ENCODE assay signal across 8 mouse cellular contexts in genomic region chr4:116177140-116177539, GRCm38 (mm10). TPM values are rescaled to one million over a fixed set of nuclear protein-coding genes. Genes with fewer than 3 reads are reported as not detected.
DNase-seq lines count a peak whose midpoint lies in the region; ATAC-seq and TF ChIP-seq lines count a peak whose summit lies in the region.

No protein-coding gene starts in this region.

- no peak overlapping the region for H3K9ac ChIP-seq in hindbrain, embryonic 15.5 days
- H3K9ac ChIP-seq in liver, embryonic 12.5 days: no peak overlapping the region

- no peaks in the 10 kb centered on the region for H3K9me3 ChIP-seq in hindbrain, embryonic 15.5 days
- H3K9me3 ChIP-seq in liver, embryonic 12.5 days (replicated peaks): no peaks in the 10 kb centered on the region

- no peaks in the 10 kb centered on the region for H3K36me3 ChIP-seq in hindbrain, embryonic 15.5 days
- H3K36me3 ChIP-seq in liver, embryonic 12.5 days: no peaks in the 10 kb centered on the region
- no peaks in the 10 kb centered on the region for H3K36me3 ChIP-seq in myocyte (ENCODE audit: control insufficient read depth, insufficient read depth)

- H3K27me3 ChIP-seq in hindbrain, embryonic 15.5 days: no peaks in the 10 kb centered on the region
- H3K27me3 ChIP-seq in liver, embryonic 12.5 days (replicated peaks): peaks cover 32% of the 10 kb centered on the region
- H3K27me3 ChIP-seq in myocyte (ENCODE audit: control insufficient read depth, insufficient read depth, insufficient read length): no peaks in the 10 kb centered on the region

- DNase-seq in adrenal gland, adult (ENCODE audit: inconsistent age in 2 of 2, low spot score in 1 of 2): peak; percentile 75 to 81
- no peak for DNase-seq in adrenal gland, postnatal 4 days (ENCODE audit: low spot score in 2 of 2)
- DNase-seq in gastrocnemius, adult 8-10 months (ENCODE audit: low spot score in 2 of 2): peak; percentile 44 to 52

- no peak overlapping the region for H3ac ChIP-seq in myocyte (ENCODE audit: control insufficient read depth, insufficient read length)

- 27% methylated on average over 5 of the region's 5 CpGs for WGBS in hindbrain, embryonic 15.5 days
- WGBS in liver, embryonic 12.5 days (ENCODE audit: insufficient replicate concordance): 23% methylated on average over 5 of the region's 5 CpGs

- H3K4me2 ChIP-seq in hindbrain, embryonic 15.5 days: peak overlapping the region; percentile 41
- H3K4me2 ChIP-seq in liver, embryonic 12.5 days: peak overlapping the region; percentile 16
- H3K4me2 ChIP-seq in myocyte (ENCODE audit: low read depth): peak overlapping the region; percentile 68

- peak overlapping the region; percentile 97 for H3K27ac ChIP-seq in brown adipose tissue, adult 24 weeks (replicated peaks; ENCODE audit: low read depth, low read length)
- H3K27ac ChIP-seq in hindbrain, embryonic 15.5 days (replicated peaks): peak overlapping the region; percentile 66
- peak overlapping the region; percentile 39; the same call in 1 of the 2 replicates for H3K27ac ChIP-seq in liver, embryonic 12.5 days

- H3K79me2 ChIP-seq in myocyte (ENCODE audit: control insufficient read depth, insufficient read depth): no peaks in the 10 kb centered on the region

- ATAC-seq in hindbrain, embryonic 15.5 days (ENCODE audit: low FRiP score, low read depth): peak; percentile 27; the same call in 1 of the 2 replicates
- ATAC-seq in liver, embryonic 12.5 days: peak; percentile 28; the same call in 1 of the 2 replicates
- no peak for ATAC-seq in inflammation-experienced regulatory T-cells, adult 6 months

- TF ChIP-seq POLR2A in myocyte (IDR thresholded peaks at IDR 0.05; ENCODE audit: insufficient read length, low read depth): no peak

- H3K4me3 ChIP-seq in brown adipose tissue, adult 24 weeks (ENCODE audit: insufficient read depth, low read depth, low read length): peak overlapping the region; percentile 33
- no peak overlapping the region for H3K4me3 ChIP-seq in hindbrain, embryonic 15.5 days
- no peak overlapping the region for H3K4me3 ChIP-seq in liver, embryonic 12.5 days
- no peak overlapping the region for H3K4me3 ChIP-seq in myocyte

- H3K4me1 ChIP-seq in brown adipose tissue, adult 24 weeks (ENCODE audit: control insufficient read depth, insufficient read depth, insufficient read length, low read length): peaks cover 24% of the 10 kb centered on the region
- H3K4me1 ChIP-seq in hindbrain, embryonic 15.5 days (replicated peaks): peaks cover 15% of the 10 kb centered on the region
- peaks cover 32% of the 10 kb centered on the region for H3K4me1 ChIP-seq in liver, embryonic 12.5 days

TF ChIP-seq in myocyte, 11 proteins besides CTCF, POLR2A, EP300 and RAD21:
- no peak for TF ChIP-seq E2F4 (IDR thresholded peaks at IDR 0.05; ENCODE audit: insufficient read depth)
- TF ChIP-seq CEBPB (IDR thresholded peaks at IDR 0.05; ENCODE audit: insufficient read depth, poor library complexity, severe bottlenecking): no peak
- no peak for TF ChIP-seq POLR2AphosphoS2 (IDR thresholded peaks at IDR 0.05; ENCODE audit: insufficient read length, low read depth)

RNA-seq across cellular contexts. Expression of gene Gm49337, which starts 4.0 kb away (rescaled TPM):
- total RNA-seq in adrenal gland, postnatal 4 days (2021): not detected
- polyA plus RNA-seq in brown adipose tissue, adult 24 weeks (2012; ENCODE audit: insufficient read depth, insufficient read length, missing spikeins): not detected in 2 replicates
- total RNA-seq in gastrocnemius, adult 8-10 months (2022): 1 to 10 TPM in 1 of 4 experiments, under 1 TPM in 1, not detected in 2; 0.32 to 1.4 TPM
- not detected in 2 replicates for polyA plus RNA-seq in hindbrain, embryonic 15.5 days (2015; fragmentation: Nextera tagmentation; extraction: Ambion mirVana)
- polyA plus RNA-seq in liver, embryonic 12.5 days (2016; fragmentation: Nextera tagmentation; extraction: Ambion mirVana): not detected in 2 replicates
- not detected for polyA plus RNA-seq in myocyte (2012; fragmentation: generic; extraction: Trizol)
- not detected for polyA plus RNA-seq in inflammation-experienced regulatory T-cells, adult 6 months (2017; shearing (Covaris generic))

RNA-seq across cellular contexts. Expression of gene 1700042G07Rik, which starts 4.0 kb away (rescaled TPM):
- not detected for total RNA-seq in adrenal gland, postnatal 4 days (2021)
- polyA plus RNA-seq in brown adipose tissue, adult 24 weeks (2012; ENCODE audit: insufficient read depth, insufficient read length, missing spikeins): not detected in 2 replicates
- total RNA-seq in gastrocnemius, adult 8-10 months (2022): not detected
- polyA plus RNA-seq in hindbrain, embryonic 15.5 days (2015; fragmentation: Nextera tagmentation; extraction: Ambion mirVana): not detected in 2 replicates
- not detected in 2 replicates for polyA plus RNA-seq in liver, embryonic 12.5 days (2016; fragmentation: Nextera tagmentation; extraction: Ambion mirVana)
- not detected for polyA plus RNA-seq in myocyte (2012; fragmentation: generic; extraction: Trizol)
- polyA plus RNA-seq in inflammation-experienced regulatory T-cells, adult 6 months (2017; shearing (Covaris generic)): not detected

RNA-seq across cellular contexts. Expression of gene Tspan1, which starts 9.7 kb away (rescaled TPM):
- total RNA-seq in adrenal gland, postnatal 4 days (2021): 1 to 10 TPM in 1 of 2 experiments, under 1 TPM in 1; 0.17 to 1.6 TPM
- not detected in 2 replicates for polyA plus RNA-seq in brown adipose tissue, adult 24 weeks (2012; ENCODE audit: insufficient read depth, insufficient read length, missing spikeins)
- not detected for total RNA-seq in gastrocnemius, adult 8-10 months (2022)
- polyA plus RNA-seq in hindbrain, embryonic 15.5 days (2015; fragmentation: Nextera tagmentation; extraction: Ambion mirVana): 0.21 TPM in 1 of 2 replicates, not detected in the other
- polyA plus RNA-seq in liver, embryonic 12.5 days (2016; fragmentation: Nextera tagmentation; extraction: Ambion mirVana): not detected in 2 replicates
- polyA plus RNA-seq in myocyte (2012; fragmentation: generic; extraction: Trizol): 0.16 TPM
- polyA plus RNA-seq in inflammation-experienced regulatory T-cells, adult 6 months (2017; shearing (Covaris generic)): not detected

RNA-seq across cellular contexts. Expression of gene Lurap1, which starts 26.0 kb away (rescaled TPM):
- total RNA-seq in adrenal gland, postnatal 4 days (2021): 1 to 10 TPM; 6.8 to 7.5 TPM
- 17.5 and 22.9 TPM in 2 replicates for polyA plus RNA-seq in brown adipose tissue, adult 24 weeks (2012; ENCODE audit: insufficient read depth, insufficient read length, missing spikeins)
- 1 to 10 TPM; 4.4 to 7.7 (median 6.9) TPM for total RNA-seq in gastrocnemius, adult 8-10 months (2022)
- polyA plus RNA-seq in hindbrain, embryonic 15.5 days (2015; fragmentation: Nextera tagmentation; extraction: Ambion mirVana): 2.5 and 2.9 TPM in 2 replicates
- 0.44 and 0.53 TPM in 2 replicates for polyA plus RNA-seq in liver, embryonic 12.5 days (2016; fragmentation: Nextera tagmentation; extraction: Ambion mirVana)
- polyA plus RNA-seq in myocyte (2012; fragmentation: generic; extraction: Trizol): 1.5 TPM
- polyA plus RNA-seq in inflammation-experienced regulatory T-cells, adult 6 months (2017; shearing (Covaris generic)): under 1 TPM; 0.43 to 0.75 (median 0.63) TPM

RNA-seq across cellular contexts. Expression of gene Pik3r3, which starts 44.3 kb away (rescaled TPM):
- total RNA-seq in adrenal gland, postnatal 4 days (2021): 10 to 100 TPM; 16.7 to 19.7 TPM
- 3.0 and 4.6 TPM in 2 replicates for polyA plus RNA-seq in brown adipose tissue, adult 24 weeks (2012; ENCODE audit: insufficient read depth, insufficient read length, missing spikeins)
- total RNA-seq in gastrocnemius, adult 8-10 months (2022): 1 to 10 TPM; 3.7 to 8.2 (median 5.5) TPM
- polyA plus RNA-seq in hindbrain, embryonic 15.5 days (2015; fragmentation: Nextera tagmentation; extraction: Ambion mirVana): 55.5 and 58.4 TPM in 2 replicates
- 2.2 and 2.7 TPM in 2 replicates for polyA plus RNA-seq in liver, embryonic 12.5 days (2016; fragmentation: Nextera tagmentation; extraction: Ambion mirVana)
- polyA plus RNA-seq in myocyte (2012; fragmentation: generic; extraction: Trizol): 5.7 TPM
- polyA plus RNA-seq in inflammation-experienced regulatory T-cells, adult 6 months (2017; shearing (Covaris generic)): 1 to 10 TPM; 1.2 to 3.4 (median 2.3) TPM

Comparison
In these comparisons a context has a peak if more than half of its experiments do, and no peak if none do; other contexts are left out.
1. DNase-seq: peak in adrenal gland, adult (2 of 2) and gastrocnemius, adult 8-10 months (2 of 2); none in adrenal gland, postnatal 4 days (0 of 2).
2. H3K27ac ChIP-seq: peak in every context shown above with its lines; median percentile 97 in brown adipose tissue, adult 24 weeks; 66 in hindbrain, embryonic 15.5 days; 39 in liver, embryonic 12.5 days.
3. H3K4me2 ChIP-seq: peak in every context shown above with its lines; median percentile 68 in myocyte; 41 in hindbrain, embryonic 15.5 days; 16 in liver, embryonic 12.5 days.